8 mouse cellular contexts compared by ENCODE assay signal in genomic region chr3:55112710-55113415, GRCm38 (mm10). TPM values are rescaled to one million over a fixed set of nuclear protein-coding genes. Genes with fewer than 3 reads are reported as not detected.
DNase-seq lines count a peak whose midpoint lies in the region; ATAC-seq and TF ChIP-seq lines count a peak whose summit lies in the region.

No protein-coding gene starts in this region.

- peak overlapping the region; percentile 92 for H3K9ac ChIP-seq in intestine, embryonic 15.5 days
- peak overlapping the region; percentile 97 for H3K9ac ChIP-seq in midbrain, embryonic 11.5 days (ENCODE audit: low read length)

- H3K9me3 ChIP-seq in intestine, embryonic 15.5 days: no peaks in the 10 kb centered on the region
- H3K9me3 ChIP-seq in midbrain, embryonic 11.5 days (ENCODE audit: control insufficient read depth, low read length): no peaks in the 10 kb centered on the region

- H3K27ac ChIP-seq in embryonic fibroblast, embryonic 13.5 days (ENCODE audit: insufficient read depth, low read length): peak overlapping the region; percentile 90
- peak overlapping the region; percentile 86 for H3K27ac ChIP-seq in intestine, embryonic 15.5 days
- no peak overlapping the region for H3K27ac ChIP-seq in midbrain, embryonic 11.5 days (ENCODE audit: low read depth, low read length)

- 29% methylated on average over 16 of the region's 16 CpGs for WGBS in intestine, embryonic 15.5 days
- WGBS in midbrain, embryonic 11.5 days: 61% methylated on average over 16 of the region's 16 CpGs

- TF ChIP-seq CTCF in embryonic fibroblast, embryonic 13.5 days (IDR thresholded peaks at IDR 0.05; ENCODE audit: borderline replicate concordance, insufficient read depth, low read length): no peak

- H3K27me3 ChIP-seq in intestine, embryonic 15.5 days (replicated peaks): no peaks in the 10 kb centered on the region
- no peaks in the 10 kb centered on the region for H3K27me3 ChIP-seq in midbrain, embryonic 11.5 days (ENCODE audit: control insufficient read depth, insufficient read depth, low read length)

- 0 out of 2 replicates have a peak, but pooled peaks have one; percentile 3 for ATAC-seq in intestine, embryonic 15.5 days
- ATAC-seq in midbrain, embryonic 11.5 days (ENCODE audit: low FRiP score): no peak

- peaks cover 9% of the 10 kb centered on the region for H3K36me3 ChIP-seq in intestine, embryonic 15.5 days
- H3K36me3 ChIP-seq in midbrain, embryonic 11.5 days (ENCODE audit: control insufficient read depth, insufficient read depth, low read length): peaks cover 11% of the 10 kb centered on the region

- H3K4me3 ChIP-seq in embryonic fibroblast, embryonic 13.5 days (ENCODE audit: insufficient read depth, low read length): peak overlapping the region; percentile 62
- peak overlapping the region; percentile 65 for H3K4me3 ChIP-seq in intestine, embryonic 15.5 days (replicated peaks)
- H3K4me3 ChIP-seq in midbrain, embryonic 11.5 days (ENCODE audit: low read depth, low read length): peak overlapping the region; percentile 79

- peak overlapping the region; percentile 67 for H3K4me2 ChIP-seq in intestine, embryonic 15.5 days (replicated peaks)
- peak overlapping the region; percentile 71 for H3K4me2 ChIP-seq in midbrain, embryonic 11.5 days

- H3K4me1 ChIP-seq in embryonic fibroblast, embryonic 13.5 days (ENCODE audit: control insufficient read depth, insufficient read depth, low read length): peaks cover 7% of the 10 kb centered on the region
- H3K4me1 ChIP-seq in intestine, embryonic 15.5 days (replicated peaks): peaks cover 7% of the 10 kb centered on the region
- H3K4me1 ChIP-seq in midbrain, embryonic 11.5 days (ENCODE audit: control insufficient read depth, insufficient read depth, low read length): peaks cover 12% of the 10 kb centered on the region; the same call in 1 of the 2 replicates

- DNase-seq in 416B (ENCODE audit: low read depth): peak; percentile 60
- peak; percentile 27 for DNase-seq in CD4-positive helper T cell, adult 2 months (ENCODE audit: low read depth, low spot score)
- no peak for DNase-seq in midbrain, embryonic 11.5 days (ENCODE audit: low spot score, missing footprints)
- DNase-seq in layer of hippocampus, adult 8-10 months (ENCODE audit: low spot score in 2 of 2): no peak
- DNase-seq in left cerebral cortex, adult 18-20 months (ENCODE audit: low spot score in 2 of 2): no peak
- no peak for DNase-seq in right cerebral cortex, postnatal 4 days

- TF ChIP-seq POLR2A in embryonic fibroblast, embryonic 13.5 days (IDR thresholded peaks at IDR 0.05; ENCODE audit: low read depth, low read length): peak; percentile 61

RNA-seq across cellular contexts. Expression of gene Spg20, which starts 1.0 kb away (rescaled TPM):
- 63.0 and 70.3 TPM in 2 replicates for polyA plus RNA-seq in embryonic fibroblast, embryonic 13.5 days (2011; ENCODE audit: insufficient read length, low read depth, missing spikeins)
- 32.8 and 37.4 TPM in 2 replicates for polyA plus RNA-seq in intestine, embryonic 15.5 days (2015; fragmentation: Nextera tagmentation; extraction: Ambion mirVana)
- 41.1 and 46.3 TPM in 2 replicates for polyA plus RNA-seq in midbrain, embryonic 11.5 days (2014; fragmentation: Nextera tagmentation; extraction: Ambion mirVana)
- 10 to 100 TPM; 41.3 to 56.1 (median 50.2) TPM for total RNA-seq in layer of hippocampus, adult 8-10 months (2022)
- 10 to 100 TPM; 33.7 to 36.3 TPM for total RNA-seq in left cerebral cortex, adult 18-20 months (2021)

RNA-seq across cellular contexts. Expression of gene Ccdc169, which starts 24.3 kb away (rescaled TPM):
- 0.17 and 0.35 TPM in 2 replicates for polyA plus RNA-seq in embryonic fibroblast, embryonic 13.5 days (2011; ENCODE audit: insufficient read length, low read depth, missing spikeins)
- 0.05 TPM in 1 of 2 replicates, not detected in the other for polyA plus RNA-seq in intestine, embryonic 15.5 days (2015; fragmentation: Nextera tagmentation; extraction: Ambion mirVana)
- polyA plus RNA-seq in midbrain, embryonic 11.5 days (2014; fragmentation: Nextera tagmentation; extraction: Ambion mirVana): 0.15 TPM in 1 of 2 replicates, not detected in the other
- total RNA-seq in layer of hippocampus, adult 8-10 months (2022): under 1 TPM; 0.23 to 0.97 (median 0.66) TPM
- under 1 TPM in 1 of 2 experiments, not detected in 1; 0.12 TPM for total RNA-seq in left cerebral cortex, adult 18-20 months (2021)

RNA-seq across cellular contexts. Expression of gene Ccna1, which starts 57.6 kb away (rescaled TPM):
- 0.70 TPM in 1 of 2 replicates, not detected in the other for polyA plus RNA-seq in embryonic fibroblast, embryonic 13.5 days (2011; ENCODE audit: insufficient read length, low read depth, missing spikeins)
- 1.3 and 1.6 TPM in 2 replicates for polyA plus RNA-seq in intestine, embryonic 15.5 days (2015; fragmentation: Nextera tagmentation; extraction: Ambion mirVana)
- 2.3 and 2.6 TPM in 2 replicates for polyA plus RNA-seq in midbrain, embryonic 11.5 days (2014; fragmentation: Nextera tagmentation; extraction: Ambion mirVana)
- 1 to 10 TPM; 2.1 to 4.2 (median 2.6) TPM for total RNA-seq in layer of hippocampus, adult 8-10 months (2022)
- total RNA-seq in left cerebral cortex, adult 18-20 months (2021): 1 to 10 TPM; 1.7 to 2.2 TPM

Comparison
In these comparisons a context has a peak if more than half of its experiments do, and no peak if none do; other contexts are left out.
1. DNase-seq: peak in 416B (single experiment) and CD4-positive helper T cell, adult 2 months (single experiment); none in midbrain, embryonic 11.5 days (single experiment), layer of hippocampus, adult 8-10 months (0 of 2), left cerebral cortex, adult 18-20 months (0 of 2) and right cerebral cortex, postnatal 4 days (single experiment).
2. Peak in every context shown above with its lines, with median percentiles within 50 percentile points of each other: H3K4me3 ChIP-seq.